Mouse (Mus musculus) heart, postnatal 25 days (tissue): ENCODE data around the gene Tm9sf1. TPM values are rescaled to one million over a fixed set of nuclear protein-coding genes. Genes with fewer than 3 reads are reported as not detected.
A peak's percentile ranks its signal among the peaks of the same experiment; 100 is the strongest.

Experiments used
- DNase-seq: peaks from one replicate; pipeline ENCODE4 v3.0.0; 2022; ENCODE audit warnings: low spot score
- intact Hi-C: fragments of 180-260 bp; cut with DNase I; formaldehyde crosslinking; loops from one replicate; pipeline ENCODE4 v1.15.1; 2025
- total RNA-seq, 2 experiments: library from RNA; stranded (reverse); gene quantifications; 2 replicates each; pipeline ENCODE4 v1.2.3; 2021

The Tm9sf1 gene
- 10 to 100 TPM; 39.0 to 43.8 TPM for total RNA-seq

- intact Hi-C loops, result loop anchor here (2.0 kb wide), 1 partner anchor 18 kb away; the partner anchor contains the start of gene Mdp1
- peak; percentile 78 for DNase-seq
Measured at GRCm38 (mm10) chr14:55643060-55643907, at the start of gene Tm9sf1. TSS of gene Tm9sf1 (minus strand) at chr14:55643806.

DNA sequence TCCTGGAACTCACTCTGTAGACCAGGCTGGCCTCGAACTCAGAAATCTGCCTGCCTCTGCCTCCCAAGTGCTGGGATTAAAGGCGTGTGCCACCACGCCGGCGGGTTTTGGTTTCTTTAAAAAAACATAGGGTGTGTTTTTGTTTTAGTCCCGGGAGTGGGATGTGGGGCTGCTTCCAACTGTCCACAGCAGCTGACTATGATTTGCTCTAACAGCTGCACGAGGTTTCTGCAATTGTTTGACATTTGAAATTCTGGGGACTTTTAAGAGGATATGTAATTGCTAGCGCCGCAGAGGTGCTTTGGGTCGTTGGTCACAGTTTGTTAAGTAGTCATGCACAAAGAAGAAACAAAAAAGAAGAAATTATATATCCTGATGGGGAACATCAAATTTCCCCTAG, 45.8 kb upstream of the Tm9sf1 start:
- intact Hi-C loops, result no loop called here
- DNase-seq, result no peak

- intact Hi-C loops, result loop anchor here (1.0 to 2.0 kb wide), 2 partner anchors 39 to 63 kb away; partner anchors contain the start of genes Dhrs1 and Nop9
- DNase-seq, result no peak
Measured at GRCm38 (mm10) chr14:55682118-55682493, 38.5 kb upstream of the Tm9sf1 start.

DNA sequence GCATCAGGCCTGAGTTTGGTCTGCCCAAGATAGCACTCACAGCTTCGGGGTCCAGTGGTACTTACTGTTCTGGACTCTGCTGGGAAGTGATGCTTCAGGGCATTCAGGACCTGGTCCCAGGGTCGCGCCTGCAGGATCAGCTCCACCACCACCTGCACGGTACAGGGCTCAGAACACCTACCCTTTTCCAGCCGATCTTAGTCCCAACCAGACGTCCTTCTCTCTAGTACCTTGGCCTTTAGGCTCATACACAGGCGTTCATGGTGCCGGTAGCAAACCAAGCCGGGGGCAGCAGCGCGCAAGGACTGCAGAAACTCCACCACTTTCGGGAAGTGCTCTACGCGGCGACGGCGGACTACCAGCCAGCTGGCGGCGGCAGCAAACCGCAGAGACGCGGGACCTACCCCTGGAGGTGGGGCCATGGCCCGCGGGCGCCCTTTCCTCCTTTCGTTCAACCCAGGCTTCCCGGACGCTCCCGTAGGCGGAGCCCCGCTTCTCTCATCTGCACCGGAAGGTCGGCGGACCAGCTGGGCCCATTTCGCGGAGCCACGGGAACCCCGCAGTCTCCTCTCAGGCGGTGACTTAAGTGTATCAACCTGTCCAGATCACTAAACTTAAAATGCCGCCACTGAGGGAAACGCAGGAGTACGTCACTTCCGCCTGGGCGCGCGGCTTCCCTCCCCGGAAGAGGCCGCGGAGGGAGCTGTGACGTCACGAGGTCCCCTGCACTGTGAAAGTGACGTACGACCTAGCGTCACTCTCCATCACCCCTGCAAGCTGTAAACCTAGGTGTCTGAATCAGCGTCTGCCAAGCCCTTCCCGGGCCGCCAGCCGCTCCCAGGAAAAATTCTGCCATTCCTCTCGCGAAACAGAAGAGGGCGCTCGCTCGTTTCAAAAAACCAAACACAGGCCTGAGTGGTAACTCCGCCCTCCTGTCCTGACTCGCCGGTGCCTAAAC, 37.8 kb upstream of the Tm9sf1 start, which contains the start of gene Tinf2:
Gene Tinf2 (minus strand): TSS at position 661 of the 958 bp plus-strand sequence.
- DNase-seq, result peak; percentile 87

GRCm38 (mm10) chr14:55677615-55678014, 34.0 kb upstream of the Tm9sf1 start:
- intact Hi-C loops, result no loop called here

More for the DNA sequence above, 37.8 kb upstream of the Tm9sf1 start, which contains the start of gene Tinf2:
- intact Hi-C loops, result loop anchor here (1.0 to 2.0 kb wide), 2 partner anchors 39 to 64 kb away; partner anchors contain the start of genes Dhrs1 and Nop9

DNA sequence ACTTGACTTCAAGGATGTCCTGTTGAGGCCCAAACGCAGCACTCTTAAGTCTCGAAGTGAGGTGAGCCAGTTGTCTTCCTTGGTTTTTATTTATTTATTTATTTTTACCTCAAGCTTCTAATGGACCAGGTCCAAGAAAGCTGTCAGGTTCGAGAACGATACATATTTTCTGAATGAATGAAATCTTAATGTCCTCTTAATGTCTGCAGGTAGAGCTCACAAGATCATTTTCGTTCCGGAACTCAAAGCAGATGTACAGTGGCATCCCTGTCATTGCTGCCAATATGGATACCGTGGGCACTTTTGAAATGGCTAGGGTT, 29.1 kb upstream of the Tm9sf1 start:
- intact Hi-C loops, result loop anchor here (5.0 kb wide), 1 partner anchor 35 kb away; the partner anchor contains the start of genes Gm49378 and Ipo4

More at GRCm38 (mm10) chr14:55677615-55678014, 34.0 kb upstream of the Tm9sf1 start:
- no peak for DNase-seq

DNA sequence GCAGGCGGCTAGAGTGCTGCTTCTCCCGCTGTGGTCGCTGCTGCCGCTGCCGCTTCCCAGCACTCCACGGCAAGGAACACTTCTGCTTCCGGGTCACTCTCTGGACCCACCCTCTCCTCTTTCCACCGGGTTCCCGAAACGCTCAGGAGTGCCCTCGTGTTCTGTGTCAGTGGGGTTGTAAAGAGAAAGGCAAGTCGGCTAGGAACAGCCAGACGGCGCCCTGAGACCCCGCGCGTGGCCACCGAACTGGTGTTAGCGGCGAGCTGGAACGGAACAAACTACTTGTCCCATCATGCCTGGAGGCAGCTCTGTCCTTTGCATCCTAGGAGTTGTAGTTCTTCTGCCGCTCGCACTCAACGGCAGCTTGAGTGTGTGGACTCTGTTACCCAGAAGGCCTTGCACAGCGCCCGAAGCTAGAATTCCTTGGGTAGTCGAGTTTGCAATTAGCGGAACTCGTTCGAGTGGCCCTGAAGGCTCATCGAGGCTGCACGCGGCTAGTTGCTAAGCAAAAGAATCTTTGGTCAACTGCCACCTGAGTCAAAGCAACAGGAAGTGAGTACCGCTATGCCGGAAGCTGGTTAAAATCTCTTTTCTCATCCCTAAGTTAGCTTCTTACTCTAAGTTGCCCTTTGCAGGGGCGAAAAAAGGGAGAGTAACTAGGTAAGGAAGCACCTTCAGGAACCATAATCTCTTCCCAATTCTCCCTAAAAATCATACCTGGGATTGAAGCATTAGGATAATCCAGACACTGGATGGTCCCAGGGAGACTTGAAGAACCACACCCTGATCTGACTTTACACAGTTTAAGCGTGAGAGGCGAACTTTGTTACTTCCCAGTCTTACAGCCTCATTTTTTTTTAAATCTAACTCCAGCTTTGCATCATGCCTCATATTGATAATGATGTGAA, 28.5 kb upstream of the Tm9sf1 start, which contains the start of the genes Gmpr2 and Nedd8:
Gene Gmpr2 (plus strand): TSS at position 109 of the 908 bp plus-strand sequence.
Gene Nedd8 (minus strand): TSS at position 292 of the 908 bp plus-strand sequence.
- intact Hi-C loops, result loop anchor here (5.0 kb wide), 1 partner anchor 35 kb away; the partner anchor contains the start of genes Gm49378 and Ipo4
- DNase-seq, result peak; percentile 89

More for the DNA sequence above, 29.1 kb upstream of the Tm9sf1 start:
- no peak for DNase-seq

DNA sequence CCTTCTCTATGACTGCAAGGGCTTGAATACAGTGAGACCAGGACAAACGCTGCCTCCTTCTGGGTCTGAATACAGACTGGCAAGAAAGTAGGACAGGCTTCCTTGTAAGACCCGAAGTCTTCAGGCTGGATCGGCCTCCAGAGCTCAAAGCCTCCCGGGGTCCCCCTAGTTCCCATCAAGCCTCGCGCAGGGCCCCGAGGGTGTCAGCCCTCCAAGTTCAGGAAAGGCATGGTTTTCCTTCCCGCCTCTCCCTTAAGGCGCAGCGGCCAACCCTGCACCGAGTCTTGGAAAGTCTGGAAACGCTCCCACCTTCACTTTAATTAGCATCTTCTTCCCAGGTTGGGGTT, 27.9 kb upstream of the Tm9sf1 start:
- intact Hi-C loops, result loop anchor here (5.0 kb wide), 1 partner anchor 34 kb away; the partner anchor contains the start of genes Gm49378 and Ipo4
- no peak for DNase-seq

DNA sequence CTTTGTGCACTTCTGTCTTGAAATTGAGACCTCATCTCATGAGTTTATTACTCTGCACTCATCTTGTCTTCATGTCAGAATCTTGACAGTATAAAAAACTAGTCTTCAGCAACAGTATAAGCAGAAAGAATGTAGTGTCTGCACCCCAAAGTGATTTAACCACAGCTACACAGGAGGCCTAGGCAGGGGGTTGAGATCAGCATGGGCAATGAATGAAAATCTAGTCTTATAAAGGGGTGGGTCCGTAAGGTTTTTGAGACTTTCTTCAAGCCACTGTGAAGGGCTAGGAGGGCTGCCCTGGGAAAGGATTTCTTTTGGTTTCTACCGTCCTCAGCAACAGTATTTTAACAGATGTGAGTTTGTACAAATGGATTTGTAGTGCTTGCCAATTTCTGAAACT, 17.0 kb upstream of the Tm9sf1 start:
- intact Hi-C loops, result loop anchor here (2.0 kb wide), 1 partner anchor 18 kb away; the partner anchor contains the start of gene Tm9sf1
- no peak for DNase-seq

DNA sequence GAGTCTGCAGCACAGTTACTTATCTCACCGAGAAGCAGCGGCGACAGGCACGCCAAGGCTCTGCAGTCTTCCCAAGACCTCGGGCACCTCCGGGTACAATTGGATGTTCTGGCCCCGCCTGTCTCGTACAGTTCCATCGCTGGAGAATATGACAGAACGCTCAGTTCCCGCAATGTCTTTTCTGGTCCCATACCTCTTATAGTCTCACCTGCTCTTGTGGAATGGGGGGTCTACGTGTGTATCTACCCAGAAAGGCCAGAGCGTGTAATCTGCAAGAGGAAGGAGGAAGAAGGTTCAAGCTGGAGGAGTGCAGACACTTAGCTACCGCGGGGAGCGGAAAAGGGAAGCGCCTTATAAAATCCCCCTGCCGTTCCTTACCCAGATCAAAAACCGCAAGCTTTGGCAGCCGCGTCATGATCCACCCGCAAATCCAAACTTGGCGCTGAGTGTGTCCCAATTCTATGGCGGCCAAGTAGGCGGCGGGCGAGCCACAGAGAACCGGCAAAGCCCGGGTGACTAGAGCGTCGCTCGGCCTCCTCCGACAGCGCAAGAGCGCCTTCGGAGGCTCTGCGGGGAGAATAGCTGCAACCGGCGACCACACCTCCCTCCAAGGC, 16.5 kb upstream of the Tm9sf1 start, which contains the start of gene Mdp1:
Gene Mdp1 (minus strand): TSS at position 549 of the 614 bp plus-strand sequence.
- intact Hi-C loops, result loop anchor here (2.0 kb wide), 1 partner anchor 17 kb away; the partner anchor contains the start of gene Tm9sf1
- peak; percentile 57 for DNase-seq

- DNase-seq, result no peak
- intact Hi-C loops, result no loop called here
Measured at GRCm38 (mm10) chr14:55658011-55658410, 14.4 kb upstream of the Tm9sf1 start.

GRCm38 (mm10) chr14:55656935-55657334, 13.3 kb upstream of the Tm9sf1 start:
- intact Hi-C loops, result no loop called here

GRCm38 (mm10) chr14:55651528-55651927, 7.9 kb upstream of the Tm9sf1 start:
- DNase-seq, result no peak
- intact Hi-C loops, result no loop called here

More at GRCm38 (mm10) chr14:55656935-55657334, 13.3 kb upstream of the Tm9sf1 start:
- no peak for DNase-seq

DNA sequence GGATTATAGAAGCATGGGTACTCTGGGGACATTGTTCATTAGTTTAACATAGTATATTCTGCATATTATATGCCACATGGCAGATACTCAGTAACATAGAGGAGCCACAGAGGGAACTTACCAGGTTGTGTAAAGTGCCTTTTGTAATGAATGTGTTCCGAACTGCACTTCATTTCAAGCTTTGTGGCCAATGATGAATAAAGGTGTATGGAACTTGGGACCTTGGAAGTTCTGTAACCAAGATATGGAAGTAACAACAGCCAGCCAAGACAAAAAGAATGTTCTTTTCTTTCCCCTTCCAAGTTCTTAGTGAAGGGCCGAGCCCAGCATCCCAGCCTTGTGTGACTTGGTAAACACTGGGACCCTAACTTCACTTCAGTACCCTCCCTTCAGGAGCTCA, 6.3 kb upstream of the Tm9sf1 start, which contains the start of gene Tssk4:
Gene Tssk4 (plus strand): TSS at position 301 of the 400 bp plus-strand sequence.
- DNase-seq, result no peak
- intact Hi-C loops, result no loop called here

DNA sequence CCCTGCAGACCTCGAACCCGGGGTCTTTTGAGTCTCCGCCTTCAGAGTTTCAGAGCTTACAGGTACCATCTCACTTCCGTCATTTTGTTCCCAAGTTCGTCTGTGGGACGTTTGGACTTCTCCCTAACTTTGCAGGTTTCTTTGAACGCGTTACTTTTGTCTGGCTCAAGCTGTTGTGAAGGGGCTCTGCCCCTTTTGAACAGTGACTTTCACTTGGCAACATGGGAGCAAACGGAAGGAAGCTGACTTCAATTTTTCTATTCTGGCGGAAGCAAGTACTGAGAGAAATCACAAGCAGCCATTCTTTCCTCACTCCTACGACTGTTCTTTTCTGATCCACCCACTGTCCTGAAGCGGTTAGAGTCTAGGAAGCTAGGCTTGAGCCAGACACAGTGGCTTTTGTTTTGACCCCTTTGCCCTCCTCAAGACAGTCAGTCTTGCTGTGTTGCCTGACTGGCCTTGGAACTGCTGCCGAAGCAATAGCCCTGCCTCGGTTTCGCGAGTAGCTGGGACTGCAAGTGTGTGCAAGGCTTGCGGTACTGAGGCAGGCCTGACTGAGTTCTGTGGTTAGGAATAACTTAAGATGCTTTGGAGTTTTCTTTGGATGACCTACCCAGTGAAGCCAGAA, 769 bp upstream of the Tm9sf1 start:
- intact Hi-C loops, result no loop called here
- no peak for DNase-seq

DNA sequence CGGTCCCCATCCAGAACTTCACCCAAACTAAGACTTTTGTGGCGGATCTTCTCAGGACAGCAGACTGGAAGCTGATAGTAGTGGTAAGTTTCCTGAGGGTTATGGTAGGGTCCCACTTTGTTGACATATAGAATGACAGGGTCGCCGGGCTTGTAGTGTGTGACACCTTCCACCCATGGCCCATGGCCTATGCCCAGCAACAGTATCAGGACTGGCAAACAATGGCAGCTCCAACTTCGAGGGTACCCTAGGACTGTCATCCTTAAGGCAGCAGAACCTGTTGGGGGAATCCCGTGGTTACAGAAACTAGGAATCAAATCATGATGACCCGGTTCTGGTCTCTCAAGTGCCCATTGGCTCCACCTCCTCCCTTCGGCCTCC, 937 bp downstream of the Tm9sf1 start:
- intact Hi-C loops, result loop anchor here (2.0 kb wide), 1 partner anchor 18 kb away; the partner anchor contains the start of gene Mdp1
- no peak for DNase-seq

DNA sequence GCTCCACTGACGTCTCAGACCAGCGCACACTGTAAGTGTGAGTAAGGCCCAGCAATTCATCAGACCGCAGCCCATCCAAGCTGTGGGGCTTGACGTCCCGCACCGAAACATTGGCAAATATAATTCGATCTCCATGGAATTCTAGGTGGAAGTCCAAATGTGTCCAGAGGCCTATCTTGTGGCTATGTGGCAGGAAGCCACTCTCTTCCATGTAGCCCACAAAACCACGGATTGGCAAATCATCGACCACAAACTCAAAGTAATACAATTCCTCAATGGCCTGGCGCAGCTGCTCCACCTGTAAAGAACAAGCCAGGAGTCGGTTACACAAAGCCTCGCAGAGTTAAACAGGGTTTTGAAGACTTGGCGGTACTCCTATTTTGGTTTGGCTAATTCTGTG, 2.3 kb downstream of the Tm9sf1 start:
- no peak for DNase-seq
- intact Hi-C loops, result no loop called here

- no peak for DNase-seq
- intact Hi-C loops, result no loop called here
Measured at GRCm38 (mm10) chr14:55640816-55641215, 2.8 kb downstream of the Tm9sf1 start.
